Mouse (Mus musculus) E14TG2a.4 (cell line): ENCODE measurements around the gene Atg9b.

Experiments used
- H3K27me3 ChIP-seq: 2 replicates; pipeline ENCODE4 v1.6.1; 2014; ENCODE audit warnings: low read length, control low read depth; ENCODE audit not compliant: insufficient read depth
- H3K36me3 ChIP-seq: 2 replicates; pipeline ENCODE4 v1.6.1; 2014; ENCODE audit warnings: low read length, control low read depth; ENCODE audit not compliant: insufficient read depth
- H3K4me1 ChIP-seq: replicated peaks from 2 replicates; pipeline ENCODE4 v1.6.1; 2014; ENCODE audit warnings: low read depth, low read length, control low read depth
- H3K4me3 ChIP-seq: replicated peaks from 2 replicates; pipeline ENCODE4 v1.5.1; 2014; ENCODE audit warnings: mild to moderate bottlenecking, low read length
- H3K9me3 ChIP-seq: 2 replicates; pipeline ENCODE4 v1.6.1; 2014; ENCODE audit warnings: low read length, control low read depth
- CTCF ChIP-seq: conservative IDR thresholded peaks from 2 replicates; pipeline ENCODE4 v1.5.1; 2014; ENCODE audit warnings: low read length
- NANOG ChIP-seq: IDR thresholded peaks from 2 replicates; pipeline ENCODE4 v1.6.1; 2014; ENCODE audit warnings: borderline replicate concordance, low read length, mixed read lengths
- POU5F1 ChIP-seq: IDR thresholded peaks from 2 replicates; pipeline ENCODE4 v1.6.1; 2014; ENCODE audit warnings: low read length, borderline replicate concordance

Atg9b gene

DNA sequence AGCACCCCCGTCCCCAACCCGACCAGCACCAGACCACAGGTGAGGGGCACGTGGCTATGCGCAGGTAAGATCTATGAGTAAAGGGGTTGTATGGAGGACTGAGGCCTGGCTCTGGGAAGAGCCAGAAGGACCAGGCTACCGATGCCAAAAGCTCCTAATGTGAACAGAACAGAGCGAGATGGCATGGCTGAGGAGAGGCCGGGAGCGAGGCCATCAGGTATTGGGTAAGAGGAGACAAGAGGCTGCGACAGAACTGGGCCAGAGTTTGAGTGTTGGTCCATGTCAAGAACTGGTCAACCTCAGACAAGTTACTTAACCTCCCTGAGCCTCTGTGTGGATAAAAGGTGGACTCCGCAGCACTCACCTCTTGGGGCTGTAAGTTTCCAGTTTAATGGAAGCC lies 27.0 kb downstream of the Atg9b start:
- Histone ChIP-seq H3K27me3 (peaks cover 16% of the 10 kb centered on the region), H3K4me1 (peaks cover 88% of the 10 kb centered on the region), H3K36me3 (0 out of 2 replicates have a peak, but pooled peaks cover 12% of the 10 kb centered on the region), H3K4me3 (peak overlapping the region; percentile 71), H3K9me3 (no peaks in the 10 kb centered on the region)
- TF ChIP-seq CTCF (no peak), POU5F1 (no peak), NANOG (no peak)

DNA sequence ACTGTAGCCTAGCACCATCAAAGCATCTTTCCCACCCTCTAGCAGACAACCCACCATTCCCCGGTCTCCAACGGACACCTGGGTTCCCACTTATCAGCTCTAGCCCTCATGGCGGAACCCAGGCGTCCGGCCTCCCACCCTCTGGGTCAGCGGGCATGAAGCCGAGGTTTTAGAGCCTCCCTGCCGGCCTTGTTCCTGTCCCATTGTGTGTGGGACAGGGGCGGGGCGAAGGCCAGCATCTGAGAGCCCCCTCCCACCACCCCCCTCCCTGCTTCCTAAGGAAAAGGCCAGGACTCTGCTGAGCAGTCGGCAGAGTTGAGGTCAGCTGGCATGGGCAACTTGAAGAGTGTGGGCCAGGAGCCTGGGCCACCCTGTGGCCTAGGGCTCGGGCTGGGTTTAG lies 27.4 kb downstream of the Atg9b start, which contains the start of gene Nos3:
TSS of gene Nos3 (plus strand) at position 303 of the 400 bp plus-strand sequence.
- TF ChIP-seq NANOG (no peak), POU5F1 (no peak), CTCF (no peak)
- Histone ChIP-seq H3K9me3 (no peaks in the 10 kb centered on the region), H3K27me3 (peaks cover 16% of the 10 kb centered on the region), H3K4me1 (peaks cover 86% of the 10 kb centered on the region), H3K4me3 (peak within 1 kb of the TSS; percentile 71), H3K36me3 (0 out of 2 replicates have a peak, but pooled peaks cover 12% of the 10 kb centered on the region)

DNA sequence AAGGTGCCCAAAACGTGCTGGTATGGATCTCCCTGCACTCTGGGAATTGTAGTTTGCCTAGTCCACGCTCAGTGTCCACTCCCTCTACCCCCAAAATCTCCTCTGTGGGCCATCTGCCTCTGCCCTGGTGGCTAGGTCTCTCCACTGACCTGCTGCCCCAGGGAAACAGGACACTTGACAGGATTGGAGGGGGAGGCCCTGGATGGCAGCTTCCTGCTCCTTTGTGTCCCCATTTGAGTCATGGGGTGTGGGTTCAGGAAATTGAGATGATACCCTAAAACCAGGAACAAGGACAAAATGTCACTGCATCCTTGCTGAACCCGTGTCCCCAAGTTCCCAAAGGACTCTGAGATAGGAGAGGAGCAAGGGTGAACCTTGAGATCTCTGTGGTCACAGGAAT lies 27.9 kb downstream of the Atg9b start:
- H3K4me1 ChIP-seq = peaks cover 82% of the 10 kb centered on the region
- TF ChIP-seq POU5F1 = no peak
- no peak for TF ChIP-seq CTCF
- TF ChIP-seq NANOG = no peak
- 0 out of 2 replicates have a peak, but pooled peaks cover 12% of the 10 kb centered on the region for H3K36me3 ChIP-seq
- H3K9me3 ChIP-seq = no peaks in the 10 kb centered on the region
- peak overlapping the region; percentile 71 for H3K4me3 ChIP-seq
- peaks cover 16% of the 10 kb centered on the region for H3K27me3 ChIP-seq

DNA sequence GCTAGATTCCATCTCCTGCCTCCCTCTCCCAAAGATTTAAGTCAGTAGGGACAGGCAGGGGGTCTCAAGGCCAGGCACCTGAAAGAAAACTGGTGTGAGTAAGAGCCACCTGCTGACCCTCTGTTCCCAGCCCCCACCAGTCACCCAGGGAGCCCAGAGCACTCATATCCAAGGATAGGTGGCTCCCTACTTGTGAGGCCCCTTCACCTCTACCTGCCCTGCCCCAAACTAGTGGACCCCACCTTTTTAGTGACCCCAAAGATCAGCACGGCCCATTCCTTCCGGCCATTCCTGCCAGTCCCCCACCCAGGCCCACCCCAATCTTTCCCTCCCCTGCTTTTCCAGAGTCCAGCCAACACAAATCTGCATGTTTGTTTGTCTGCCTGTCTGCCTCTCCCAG lies 28.5 kb downstream of the Atg9b start:
- Histone ChIP-seq H3K9me3 (no peaks in the 10 kb centered on the region), H3K27me3 (peaks cover 16% of the 10 kb centered on the region), H3K4me3 (no peak overlapping the region), H3K36me3 (0 out of 2 replicates have a peak, but pooled peaks cover 12% of the 10 kb centered on the region), H3K4me1 (peaks cover 77% of the 10 kb centered on the region)
- TF ChIP-seq CTCF (no peak), POU5F1 (no peak), NANOG (no peak)

DNA sequence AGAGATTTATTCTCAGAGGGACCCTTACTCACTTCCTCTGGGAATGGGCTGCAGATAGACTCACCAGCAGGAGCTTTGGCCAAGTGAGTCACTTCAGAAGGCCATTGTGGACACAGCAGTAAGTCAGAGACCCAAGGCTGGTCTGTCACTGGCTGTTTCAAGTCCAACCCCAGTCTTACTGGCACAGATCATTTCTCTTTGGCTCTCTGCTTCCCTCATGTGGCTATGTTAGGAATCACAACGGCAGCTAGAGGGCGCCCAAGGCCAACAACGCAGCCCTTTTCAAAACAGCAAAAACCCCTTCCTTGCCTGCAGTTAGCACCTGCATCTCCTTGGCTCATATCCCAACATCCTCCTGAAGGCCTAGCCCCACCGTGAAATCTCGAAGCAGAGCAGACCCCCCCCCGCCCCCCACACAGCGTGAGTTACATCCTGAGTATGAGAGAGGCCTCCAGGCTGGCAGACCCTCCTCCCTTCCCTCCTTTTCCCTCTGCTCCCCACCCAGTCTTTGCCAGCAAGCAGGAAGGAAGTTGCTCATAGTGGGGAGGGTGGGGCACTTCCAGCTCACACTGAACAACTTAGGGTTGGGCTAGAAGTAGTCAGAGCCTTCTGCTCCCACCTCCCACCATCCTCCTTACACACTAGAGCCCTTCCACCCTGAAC lies 31.0 kb downstream of the Atg9b start:
- no peaks in the 10 kb centered on the region for H3K36me3 ChIP-seq
- no peaks in the 10 kb centered on the region for H3K9me3 ChIP-seq
- peak overlapping the region; percentile 55 for H3K4me3 ChIP-seq
- peak; percentile 98 for TF ChIP-seq CTCF
- no peak for TF ChIP-seq NANOG
- peaks cover 14% of the 10 kb centered on the region for H3K27me3 ChIP-seq
- H3K4me1 ChIP-seq = peaks cover 60% of the 10 kb centered on the region

DNA sequence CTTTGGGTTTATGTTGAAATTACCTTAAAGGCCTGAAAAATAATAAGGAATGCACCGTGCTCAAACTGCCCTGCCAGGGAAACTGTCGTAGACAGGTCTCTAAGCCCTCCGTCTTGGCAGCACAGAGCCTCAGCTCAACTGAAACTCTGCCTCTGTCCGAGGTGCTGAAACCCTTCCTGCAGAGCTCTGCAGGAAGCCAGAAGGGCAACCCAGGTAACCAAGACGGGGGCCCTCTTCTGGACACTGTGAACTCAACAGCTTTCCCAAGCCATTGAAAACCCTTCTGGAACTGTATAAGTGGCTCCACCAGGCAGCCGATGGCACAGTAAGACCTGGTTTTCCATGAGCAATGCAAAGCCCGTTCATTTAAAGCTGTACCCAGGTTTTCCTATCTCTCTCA lies 34.5 kb downstream of the Atg9b start:
- Histone ChIP-seq H3K27me3 (peaks cover 26% of the 10 kb centered on the region), H3K36me3 (no peaks in the 10 kb centered on the region), H3K9me3 (no peaks in the 10 kb centered on the region), H3K4me3 (no peak overlapping the region), H3K4me1 (peaks cover 41% of the 10 kb centered on the region)
- TF ChIP-seq NANOG = no peak
- TF ChIP-seq POU5F1 = no peak
- TF ChIP-seq CTCF = peak; percentile 10; the same call in 1 of the 2 replicates

DNA sequence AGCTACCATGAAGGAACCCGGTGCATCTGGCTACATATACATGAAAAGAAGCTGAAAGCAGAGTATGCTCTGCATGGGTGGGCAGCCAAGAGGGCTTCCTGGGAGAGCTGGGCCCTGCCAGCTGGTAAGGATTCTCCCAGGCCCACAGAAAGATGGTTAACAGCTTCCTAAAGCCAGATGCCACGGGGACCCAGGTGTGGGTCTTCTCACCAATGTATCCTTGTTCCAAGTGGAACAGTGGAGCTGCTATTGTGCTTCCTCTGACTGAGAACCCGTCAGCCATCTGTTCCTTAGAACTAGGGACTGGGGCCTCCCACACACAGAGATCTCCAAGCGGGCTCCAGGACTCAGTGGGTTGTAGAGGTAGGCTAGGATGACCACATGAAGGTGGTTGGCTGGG lies 35.2 kb downstream of the Atg9b start:
- Histone ChIP-seq H3K27me3 (peaks cover 27% of the 10 kb centered on the region), H3K4me1 (peaks cover 41% of the 10 kb centered on the region)
- TF ChIP-seq POU5F1 (no peak), CTCF (no peak), NANOG (no peak)

DNA sequence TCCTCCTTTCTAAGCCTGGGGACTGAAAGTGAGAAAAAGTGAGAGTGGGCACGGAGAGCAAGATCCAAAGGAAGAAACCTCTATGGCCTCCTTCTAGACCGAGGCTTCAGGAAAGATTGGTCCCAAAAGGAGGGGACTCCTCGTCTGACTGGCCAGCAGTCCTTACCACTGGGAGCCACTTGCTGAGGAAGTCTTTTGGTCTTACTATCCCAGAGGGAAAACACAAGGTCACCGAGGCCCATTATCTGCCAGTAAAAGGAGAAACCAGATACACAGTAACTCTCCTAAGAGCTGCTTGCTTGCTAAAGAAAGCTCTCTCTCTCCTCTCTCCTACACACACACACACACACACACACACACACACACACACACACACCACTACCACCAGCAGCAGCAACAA lies 38.6 kb downstream of the Atg9b start:
- H3K27me3 ChIP-seq = peaks cover 51% of the 10 kb centered on the region
- no peaks in the 10 kb centered on the region for H3K9me3 ChIP-seq

More for the DNA sequence above, 35.2 kb downstream of the Atg9b start:
- no peaks in the 10 kb centered on the region for H3K36me3 ChIP-seq
- H3K9me3 ChIP-seq = no peaks in the 10 kb centered on the region
- H3K4me3 ChIP-seq = no peak overlapping the region

More for the DNA sequence above, 38.6 kb downstream of the Atg9b start:
- Histone ChIP-seq H3K4me1 (peaks cover 47% of the 10 kb centered on the region), H3K4me3 (peak overlapping the region; percentile 84), H3K36me3 (no peaks in the 10 kb centered on the region)
- TF ChIP-seq POU5F1 = no peak
- TF ChIP-seq NANOG = no peak
- TF ChIP-seq CTCF = no peak
